Mouse (Mus musculus): Measurements from ENCODE around the gene Serpina3i. TPM values are rescaled to one million over a fixed set of nuclear protein-coding genes. Genes with fewer than 3 reads are reported as not detected.

Gene Serpina3i
- total RNA-seq, 2 experiments from 2014 or later = 0.64 to 0.88 TPM

- no peak for DNase-seq (ENCODE audit: low spot score in 2 of 2)
These were observed 31.0 kb downstream of the Serpina3i start for GRCm38 (mm10) chr12:104293963-104294362.

DNA sequence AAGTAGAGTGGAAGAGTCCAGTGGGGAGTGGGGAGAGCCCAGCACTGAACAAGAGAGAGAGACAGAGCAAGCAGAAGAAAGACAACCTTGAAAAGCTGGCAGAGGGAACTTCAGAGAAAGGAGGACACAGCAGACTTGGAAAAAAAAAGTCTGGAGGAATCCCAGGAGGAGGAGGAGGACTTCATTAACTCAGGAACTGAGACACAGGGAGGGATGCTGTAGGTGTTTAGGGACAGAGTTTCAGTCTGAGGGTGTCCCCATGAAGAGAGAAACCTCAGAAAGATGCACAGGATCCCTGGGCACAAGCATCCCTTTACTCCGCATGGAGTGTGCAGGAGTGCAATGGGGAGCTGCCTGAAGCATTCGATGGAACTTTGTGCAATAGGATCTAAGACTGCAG, 35.1 kb downstream of the Serpina3i start:
- DNase-seq (ENCODE audit: low spot score in 2 of 2) = no peak

DNA sequence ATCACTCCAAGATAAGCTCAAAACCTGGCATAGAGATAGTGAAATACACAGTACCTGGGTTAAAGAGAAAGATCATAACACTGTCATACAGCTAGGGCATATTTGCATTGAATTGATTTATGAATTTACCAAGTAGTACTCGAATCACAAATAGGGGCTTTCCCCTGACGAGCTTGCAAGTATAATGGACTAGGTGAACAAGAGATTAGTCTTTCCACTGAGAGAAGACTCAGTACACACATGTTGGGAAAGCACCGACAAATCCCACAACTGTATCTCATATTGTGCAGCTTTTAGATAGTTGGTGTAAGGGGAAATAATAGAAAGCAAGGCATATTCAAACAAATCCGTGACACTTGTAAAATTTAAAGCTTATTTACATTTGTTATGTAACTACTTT, 43.1 kb downstream of the Serpina3i start:
- no peak for DNase-seq (ENCODE audit: low spot score in 2 of 2)

- DNase-seq (ENCODE audit: low spot score in 2 of 2) = no peak
These were observed 51.3 kb downstream of the Serpina3i start, which contains the start of gene Serpina3j for GRCm38 (mm10) chr12:104314253-104314652. Gene Serpina3j (plus strand): TSS chr12:104314553.

Other genes starting within 250 kb of the Serpina3i start
- under 1 TPM in 1 of 2 experiments, not detected in 1; 0.18 TPM for gene Serpina9, start 249.4 kb upstream of the Serpina3i start, total RNA-seq (2021)
- gene Serpina12, start 218.7 kb upstream of the Serpina3i start, total RNA-seq (2021) = not detected
- not detected for gene Serpina5, start 162.0 kb upstream of the Serpina3i start, total RNA-seq (2021)
- not detected for gene Serpina3a, start 150.4 kb upstream of the Serpina3i start, total RNA-seq (2021)
- not detected for gene Serpina3b, start 135.1 kb upstream of the Serpina3i start, total RNA-seq (2021)
- gene Serpina3c, start 109.3 kb upstream of the Serpina3i start, total RNA-seq (2021) = under 1 TPM in 1 of 2 experiments, not detected in 1; 0.32 TPM
- gene Serpina3f, start 48.6 kb upstream of the Serpina3i start, total RNA-seq (2021) = not detected
- gene Serpina3g, start 26.9 kb upstream of the Serpina3i start, total RNA-seq (2021) = 1 to 10 TPM in 1 of 2 experiments, under 1 TPM in 1; 0.76 to 1.2 TPM
- not detected for gene Serpina3j, start 51.4 kb downstream of the Serpina3i start, total RNA-seq (2021)
- gene Serpina3k, start 75.4 kb downstream of the Serpina3i start, total RNA-seq (2021) = not detected
- gene Serpina3m, start 75.4 kb downstream of the Serpina3i start, total RNA-seq (2021) = under 1 TPM in 1 of 2 experiments, not detected in 1; 0.45 TPM
- 10 to 100 TPM; 51.3 to 54.4 TPM for gene Serpina3n, start 143.6 kb downstream of the Serpina3i start, total RNA-seq (2021)
- not detected for gene Gsc, start 210.2 kb downstream of the Serpina3i start, total RNA-seq (2021)